Mouse (Mus musculus): ENCODE measurements around the gene Ctss. TPM values are rescaled to one million over a fixed set of nuclear protein-coding genes. Genes with fewer than 3 reads are reported as not detected.

Ctss gene
- polyA plus RNA-seq, 1 experiment from 2014 or later: 14.4 TPM

DNA sequence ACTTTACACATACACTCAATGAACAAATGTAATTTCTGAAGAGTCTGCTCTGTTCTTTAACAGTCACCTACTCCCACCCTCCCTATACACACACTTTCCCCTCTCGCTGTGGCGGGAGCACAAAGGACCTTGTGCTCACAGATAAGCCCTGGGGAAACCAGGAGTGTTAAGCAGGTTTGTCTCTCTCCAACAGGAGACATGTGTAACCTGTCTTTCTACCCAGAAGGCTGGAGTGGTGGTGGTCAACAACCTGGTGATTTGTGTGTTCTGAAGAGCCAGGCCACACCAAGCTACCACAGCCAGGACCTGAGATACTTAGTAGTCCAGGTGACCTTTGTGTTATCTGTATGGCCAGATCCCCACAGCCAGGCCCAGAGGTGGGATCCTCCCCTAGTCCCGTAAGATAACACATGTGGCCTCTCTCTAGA is 10.0 kb upstream of the Ctss start:
- Histone ChIP-seq H3K9me3 (no peaks in the 10 kb centered on the region), H3K4me1 (0 out of 2 replicates have a peak, but pooled peaks cover 3% of the 10 kb centered on the region), H3K9ac (no peak overlapping the region), H3K4me2 (replicated peaks) (no peak overlapping the region), H3K4me3 (no peak overlapping the region), H3K27ac (no peak overlapping the region; the same call in 1 of the 2 replicates), H3K36me3 (no peaks in the 10 kb centered on the region), H3K27me3 (no peaks in the 10 kb centered on the region)
- no peak for ATAC-seq (ENCODE audit: low FRiP score, low read depth)
- WGBS: 86% methylated on average over 3 of the region's 3 CpGs

GRCm38 (mm10) chr3:95517493-95517898 is 9.1 kb upstream of the Ctss start:
- H3K4me3 ChIP-seq: no peak overlapping the region
- no peaks in the 10 kb centered on the region for H3K27me3 ChIP-seq
- 23% methylated on average over 10 of the region's 10 CpGs for WGBS
- H3K9me3 ChIP-seq: no peaks in the 10 kb centered on the region
- no peak for ATAC-seq (ENCODE audit: low FRiP score, low read depth)
- no peak overlapping the region for H3K4me2 ChIP-seq (replicated peaks)
- H3K36me3 ChIP-seq: no peaks in the 10 kb centered on the region
- 0 out of 2 replicates have a peak overlapping the region, but pooled peaks have one; percentile 76 for H3K27ac ChIP-seq
- 0 out of 2 replicates have a peak, but pooled peaks cover 3% of the 10 kb centered on the region for H3K4me1 ChIP-seq
- H3K9ac ChIP-seq: no peak overlapping the region

DNA sequence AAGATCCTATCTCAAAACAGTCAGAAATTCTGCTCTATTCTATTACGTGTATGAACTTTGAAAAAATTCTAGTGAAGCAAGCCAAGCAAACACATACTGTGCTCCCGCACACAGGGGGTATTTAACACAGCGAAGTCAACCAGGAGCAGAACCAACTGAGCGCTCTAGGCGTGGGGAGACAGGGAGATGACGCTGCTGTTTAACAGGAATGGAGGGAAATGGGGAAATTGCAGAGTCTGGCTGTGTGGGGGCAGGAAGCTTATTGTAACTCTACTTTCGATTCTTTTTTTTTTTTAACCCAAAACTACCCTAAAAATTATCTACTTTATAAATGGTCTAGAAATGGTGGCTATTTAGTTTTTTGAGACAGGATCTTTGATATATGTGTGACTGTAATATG is 7.7 kb upstream of the Ctss start:
- no peak overlapping the region for H3K9ac ChIP-seq
- H3K4me2 ChIP-seq (replicated peaks): no peak overlapping the region
- H3K27me3 ChIP-seq: no peaks in the 10 kb centered on the region
- no peak overlapping the region for H3K27ac ChIP-seq
- H3K4me3 ChIP-seq: no peak overlapping the region
- no peaks in the 10 kb centered on the region for H3K36me3 ChIP-seq
- peaks cover 7% of the 10 kb centered on the region; the same call in 1 of the 2 replicates for H3K4me1 ChIP-seq
- 83% methylated on average over 7 of the region's 7 CpGs for WGBS
- ATAC-seq (ENCODE audit: low FRiP score, low read depth): no peak
- no peaks in the 10 kb centered on the region for H3K9me3 ChIP-seq

DNA sequence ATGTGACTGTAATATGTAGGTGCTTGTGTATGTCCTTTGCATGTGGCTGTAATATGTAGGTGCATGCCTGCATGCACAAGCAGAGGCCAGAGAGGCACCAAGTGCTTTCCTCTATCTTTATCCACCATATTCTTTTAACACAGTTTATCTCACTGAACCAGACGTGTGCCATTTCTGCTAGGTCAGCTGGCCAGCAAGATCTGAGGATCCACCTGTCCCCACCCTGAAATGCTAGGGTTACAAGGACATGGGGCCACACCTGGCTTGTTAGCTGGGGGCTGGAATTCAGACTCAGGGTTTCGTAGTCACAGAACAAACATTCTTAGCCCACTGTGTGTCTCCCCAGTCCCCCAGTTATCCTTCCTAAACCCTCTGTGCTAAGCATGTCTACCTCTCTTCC is 7.3 kb upstream of the Ctss start:
- WGBS: 79% methylated on average over 2 of the region's 2 CpGs
- H3K4me1 ChIP-seq: peaks cover 7% of the 10 kb centered on the region; the same call in 1 of the 2 replicates
- H3K4me3 ChIP-seq: no peak overlapping the region
- H3K36me3 ChIP-seq: no peaks in the 10 kb centered on the region
- H3K9me3 ChIP-seq: no peaks in the 10 kb centered on the region
- H3K9ac ChIP-seq: no peak overlapping the region
- H3K27ac ChIP-seq: no peak overlapping the region
- no peak overlapping the region for H3K4me2 ChIP-seq (replicated peaks)
- no peak for ATAC-seq (ENCODE audit: low FRiP score, low read depth)
- H3K27me3 ChIP-seq: no peaks in the 10 kb centered on the region

DNA sequence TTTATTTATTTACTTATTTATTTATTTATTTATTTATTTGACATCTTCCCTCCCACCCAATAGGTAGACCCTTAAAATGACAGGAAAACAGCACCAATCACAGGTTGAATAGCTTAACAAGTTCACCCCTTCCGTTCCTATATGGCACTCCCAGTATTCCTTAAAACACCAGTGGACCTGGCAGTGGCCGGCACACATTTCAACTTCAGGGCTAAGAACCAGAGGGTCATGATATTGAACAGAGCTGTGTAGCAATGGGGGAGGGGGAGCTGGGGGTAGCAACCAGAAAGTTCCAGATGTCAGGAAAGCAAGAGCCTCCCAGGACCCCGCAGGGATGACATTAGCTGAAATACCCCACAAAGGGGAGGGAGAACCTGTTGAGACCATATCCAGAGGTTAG is 6.5 kb upstream of the Ctss start:
- 80% methylated on average over 3 of the region's 3 CpGs for WGBS
- H3K4me3 ChIP-seq: no peak overlapping the region

GRCm38 (mm10) chr3:95521168-95521567 is 5.4 kb upstream of the Ctss start:
- no peak overlapping the region for H3K9ac ChIP-seq
- WGBS: 89% methylated on average over 10 of the region's 10 CpGs
- H3K4me3 ChIP-seq: no peak overlapping the region
- no peaks in the 10 kb centered on the region for H3K27me3 ChIP-seq
- H3K4me1 ChIP-seq: peaks cover 7% of the 10 kb centered on the region; the same call in 1 of the 2 replicates
- no peak overlapping the region for H3K27ac ChIP-seq
- no peaks in the 10 kb centered on the region for H3K9me3 ChIP-seq
- ATAC-seq (ENCODE audit: low FRiP score, low read depth): no peak
- H3K4me2 ChIP-seq (replicated peaks): no peak overlapping the region
- H3K36me3 ChIP-seq: no peaks in the 10 kb centered on the region

More for the DNA sequence above, 6.5 kb upstream of the Ctss start:
- no peak overlapping the region for H3K9ac ChIP-seq
- H3K9me3 ChIP-seq: no peaks in the 10 kb centered on the region
- ATAC-seq (ENCODE audit: low FRiP score, low read depth): no peak
- H3K36me3 ChIP-seq: no peaks in the 10 kb centered on the region
- no peak overlapping the region for H3K27ac ChIP-seq
- no peak overlapping the region for H3K4me2 ChIP-seq (replicated peaks)
- H3K4me1 ChIP-seq: peaks cover 7% of the 10 kb centered on the region; the same call in 1 of the 2 replicates
- H3K27me3 ChIP-seq: no peaks in the 10 kb centered on the region

- Histone ChIP-seq H3K4me3 (no peak overlapping the region), H3K27me3 (no peaks in the 10 kb centered on the region), H3K36me3 (no peaks in the 10 kb centered on the region), H3K27ac (no peak overlapping the region), H3K9ac (no peak overlapping the region), H3K4me1 (peaks cover 4% of the 10 kb centered on the region; the same call in 1 of the 2 replicates), H3K9me3 (no peaks in the 10 kb centered on the region), H3K4me2 (replicated peaks) (no peak overlapping the region)
- 63% methylated on average over 3 of the region's 3 CpGs for WGBS
- 0 out of 2 replicates have a peak, but pooled peaks have one; percentile 15 for ATAC-seq (ENCODE audit: low FRiP score, low read depth)
Observed at GRCm38 (mm10) chr3:95523662-95524061, 2.9 kb upstream of the Ctss start.

DNA sequence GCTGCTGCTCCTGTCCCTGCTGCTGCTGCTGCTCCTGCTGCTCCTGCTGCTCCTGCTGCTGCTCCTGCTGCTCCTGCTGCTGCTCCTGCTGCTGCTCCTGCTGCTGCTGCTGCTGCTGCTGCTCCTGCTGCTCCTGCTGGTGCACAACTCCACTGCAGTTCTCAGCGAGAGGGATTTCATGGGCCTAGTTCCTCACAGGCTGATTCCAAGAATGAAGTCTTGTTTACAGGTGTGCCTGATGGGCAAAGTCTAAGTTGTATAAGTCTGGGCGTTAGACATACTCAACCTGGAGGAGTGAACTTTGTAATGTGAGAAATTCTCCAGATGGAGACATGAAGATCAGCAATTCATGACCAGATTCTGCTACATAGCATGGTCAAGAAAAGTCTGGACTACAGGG is 1.9 kb upstream of the Ctss start:
- Histone ChIP-seq H3K4me2 (replicated peaks) (no peak overlapping the region), H3K9me3 (no peaks in the 10 kb centered on the region), H3K36me3 (no peaks in the 10 kb centered on the region), H3K27me3 (no peaks in the 10 kb centered on the region), H3K4me3 (no peak overlapping the region), H3K27ac (no peak overlapping the region), H3K4me1 (peaks cover 4% of the 10 kb centered on the region; the same call in 1 of the 2 replicates), H3K9ac (no peak overlapping the region)
- no peak for ATAC-seq (ENCODE audit: low FRiP score, low read depth)
- 63% methylated on average over 2 of the region's 2 CpGs for WGBS

DNA sequence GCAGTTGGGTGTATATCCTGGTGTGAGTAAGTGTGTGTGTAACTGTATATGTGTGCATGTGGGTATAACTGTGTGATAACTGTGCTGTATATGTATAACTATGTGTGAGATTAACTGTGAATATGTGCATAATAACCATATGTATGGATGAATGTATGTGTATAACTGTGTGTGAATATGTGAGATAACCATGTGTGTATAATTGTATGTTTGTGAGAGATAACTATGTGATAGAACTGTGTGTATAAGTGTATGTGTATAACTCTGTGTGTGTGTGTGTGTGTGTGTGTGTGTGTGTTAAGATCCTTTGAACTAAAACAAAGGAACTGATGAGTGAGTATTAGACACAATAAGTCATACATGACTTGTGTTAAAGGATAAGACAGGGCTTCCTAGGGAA is 475 bp upstream of the Ctss start:
- ATAC-seq (ENCODE audit: low FRiP score, low read depth): no peak
- H3K4me1 ChIP-seq: peaks cover 4% of the 10 kb centered on the region; the same call in 1 of the 2 replicates
- H3K4me3 ChIP-seq: no peak overlapping the region
- no peak overlapping the region for H3K27ac ChIP-seq
- H3K4me2 ChIP-seq (replicated peaks): no peak overlapping the region
- no peaks in the 10 kb centered on the region for H3K36me3 ChIP-seq
- H3K9ac ChIP-seq: no peak overlapping the region
- H3K27me3 ChIP-seq: no peaks in the 10 kb centered on the region
- no peaks in the 10 kb centered on the region for H3K9me3 ChIP-seq

GRCm38 (mm10) chr3:95529814-95530213 is 3.2 kb downstream of the Ctss start:
- 85% methylated on average over 6 of the region's 6 CpGs for WGBS
- Histone ChIP-seq H3K27me3 (no peaks in the 10 kb centered on the region), H3K9me3 (no peaks in the 10 kb centered on the region), H3K4me3 (no peak overlapping the region), H3K9ac (no peak overlapping the region), H3K27ac (no peak overlapping the region), H3K4me2 (replicated peaks) (no peak overlapping the region), H3K36me3 (no peaks in the 10 kb centered on the region), H3K4me1 (no peaks in the 10 kb centered on the region)
- no peak for ATAC-seq (ENCODE audit: low FRiP score, low read depth)

DNA sequence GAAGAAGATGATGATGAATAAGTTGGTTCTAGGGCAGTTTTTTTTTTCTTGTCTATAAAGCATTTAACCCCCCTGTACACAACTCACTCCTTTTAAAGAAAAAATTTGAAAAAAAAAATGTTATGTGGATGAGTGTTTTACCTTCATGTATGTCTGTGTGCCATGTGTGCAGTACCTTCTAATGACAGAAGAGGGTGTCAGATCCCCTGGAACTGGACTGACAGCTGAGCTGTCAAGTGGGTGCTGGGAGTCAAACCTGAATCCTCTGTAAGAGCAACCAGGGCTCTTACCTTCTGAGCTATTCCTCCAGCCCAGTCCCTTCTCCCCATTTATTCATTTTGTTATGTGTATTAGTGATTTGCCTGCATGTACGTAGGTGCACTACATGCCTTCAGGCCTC is 4.4 kb downstream of the Ctss start:
- 87% methylated on average over 1 of the region's 1 CpGs for WGBS
- H3K4me3 ChIP-seq: no peak overlapping the region
- no peak overlapping the region for H3K4me2 ChIP-seq (replicated peaks)
- no peaks in the 10 kb centered on the region for H3K9me3 ChIP-seq
- H3K27me3 ChIP-seq: no peaks in the 10 kb centered on the region
- ATAC-seq (ENCODE audit: low FRiP score, low read depth): no peak
- H3K9ac ChIP-seq: no peak overlapping the region
- H3K4me1 ChIP-seq: no peaks in the 10 kb centered on the region
- no peaks in the 10 kb centered on the region for H3K36me3 ChIP-seq
- no peak overlapping the region for H3K27ac ChIP-seq

- no peaks in the 10 kb centered on the region for H3K9me3 ChIP-seq
- 84% methylated on average over 5 of the region's 5 CpGs for WGBS
- H3K4me3 ChIP-seq: no peak overlapping the region
- no peaks in the 10 kb centered on the region for H3K27me3 ChIP-seq
- no peak overlapping the region for H3K27ac ChIP-seq
- no peaks in the 10 kb centered on the region for H3K36me3 ChIP-seq
- ATAC-seq (ENCODE audit: low FRiP score, low read depth): no peak
- H3K9ac ChIP-seq: no peak overlapping the region
- H3K4me2 ChIP-seq (replicated peaks): no peak overlapping the region
- no peaks in the 10 kb centered on the region for H3K4me1 ChIP-seq
Observed at GRCm38 (mm10) chr3:95533364-95533763, 6.8 kb downstream of the Ctss start.

DNA sequence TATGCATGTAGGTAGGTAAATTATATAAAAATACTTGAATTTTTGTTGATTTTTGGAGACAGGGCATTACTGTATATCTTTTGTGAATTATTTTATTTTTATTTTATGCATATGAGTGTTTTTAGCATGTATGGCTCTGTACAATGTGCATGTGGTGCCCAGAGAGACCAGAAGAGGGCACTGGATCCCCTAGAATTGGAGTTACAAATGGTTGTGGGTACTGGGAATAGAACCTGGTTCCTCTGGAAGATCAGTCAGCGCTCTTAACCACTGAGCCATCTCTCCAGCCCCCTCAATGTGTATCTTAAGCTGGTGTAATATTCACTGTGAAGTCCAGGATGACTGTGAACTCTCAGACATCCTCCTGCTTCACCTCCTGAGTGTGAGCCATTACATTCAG is 8.3 kb downstream of the Ctss start:
- Histone ChIP-seq H3K27me3 (no peaks in the 10 kb centered on the region), H3K9me3 (no peaks in the 10 kb centered on the region), H3K4me1 (no peaks in the 10 kb centered on the region), H3K27ac (no peak overlapping the region), H3K4me3 (no peak overlapping the region), H3K36me3 (no peaks in the 10 kb centered on the region), H3K4me2 (replicated peaks) (no peak overlapping the region), H3K9ac (no peak overlapping the region)
- no peak for ATAC-seq (ENCODE audit: low FRiP score, low read depth)
- WGBS: 77% methylated on average over 1 of the region's 1 CpGs

Data from limb, embryonic 13.5 days (tissue).